Mouse (Mus musculus): ENCODE measurements around the gene Ankrd22. TPM values are rescaled to one million over a fixed set of nuclear protein-coding genes. Genes with fewer than 3 reads are reported as not detected.

Gene Ankrd22
- polyA plus RNA-seq, 1 experiment from 2014 or later: 1.6 TPM

GRCm38 (mm10) chr19:34089011-34089680, 76.7 kb downstream of the Ankrd22 start:
- DNase-seq (ENCODE audit: low spot score) (no peak), ATAC-seq (replicated peaks; ENCODE audit: low FRiP score, low TSS enrichment, low read depth) (no peak)
- no peaks in the 10 kb centered on the region for H3K4me1 ChIP-seq (replicated peaks; ENCODE audit: control insufficient read depth, insufficient read depth, low read length)
- H3K27me3 ChIP-seq (replicated peaks; ENCODE audit: control insufficient read depth, insufficient read depth, low read length): no peaks in the 10 kb centered on the region
- no peak overlapping the region for H3K27ac ChIP-seq (ENCODE audit: low read depth)
- WGBS: 75% methylated on average over 3 of the region's 3 CpGs
- no peak overlapping the region for H3K4me3 ChIP-seq (ENCODE audit: low read depth, low read length)
- H3K36me3 ChIP-seq (ENCODE audit: control insufficient read depth, insufficient read depth, low read length): no peaks in the 10 kb centered on the region
- H3K4me2 ChIP-seq (ENCODE audit: low read length): no peak overlapping the region
- no peak overlapping the region for H3K9ac ChIP-seq (ENCODE audit: low read length)
- H3K9me3 ChIP-seq (ENCODE audit: control insufficient read depth, low read length): no peaks in the 10 kb centered on the region

- 41% methylated on average over 2 of the region's 2 CpGs for WGBS
- DNase-seq (ENCODE audit: low spot score): no peak
- H3K9ac ChIP-seq (ENCODE audit: low read length): no peak overlapping the region
Measured at GRCm38 (mm10) chr19:34078130-34078529, 87.7 kb downstream of the Ankrd22 start.

GRCm38 (mm10) chr19:34074239-34074638, 91.6 kb downstream of the Ankrd22 start:
- Histone ChIP-seq H3K4me1 (replicated peaks; ENCODE audit: control insufficient read depth, insufficient read depth, low read length) (no peaks in the 10 kb centered on the region), H3K27me3 (replicated peaks; ENCODE audit: control insufficient read depth, insufficient read depth, low read length) (no peaks in the 10 kb centered on the region), H3K4me2 (ENCODE audit: low read length) (no peak overlapping the region), H3K9me3 (ENCODE audit: control insufficient read depth, low read length) (no peaks in the 10 kb centered on the region), H3K4me3 (ENCODE audit: low read depth, low read length) (no peak overlapping the region), H3K9ac (ENCODE audit: low read length) (no peak overlapping the region), H3K27ac (ENCODE audit: low read depth) (no peak overlapping the region), H3K36me3 (ENCODE audit: control insufficient read depth, insufficient read depth, low read length) (no peaks in the 10 kb centered on the region)
- no peak; the same call in 1 of the 2 replicates for ATAC-seq (replicated peaks; ENCODE audit: low FRiP score, low TSS enrichment, low read depth)
- no peak for DNase-seq (ENCODE audit: low spot score)

More at GRCm38 (mm10) chr19:34078130-34078529, 87.7 kb downstream of the Ankrd22 start:
- Histone ChIP-seq H3K27me3 (replicated peaks; ENCODE audit: control insufficient read depth, insufficient read depth, low read length) (no peaks in the 10 kb centered on the region), H3K4me3 (ENCODE audit: low read depth, low read length) (no peak overlapping the region), H3K36me3 (ENCODE audit: control insufficient read depth, insufficient read depth, low read length) (no peaks in the 10 kb centered on the region), H3K27ac (ENCODE audit: low read depth) (no peak overlapping the region), H3K9me3 (ENCODE audit: control insufficient read depth, low read length) (no peaks in the 10 kb centered on the region), H3K4me1 (replicated peaks; ENCODE audit: control insufficient read depth, insufficient read depth, low read length) (no peaks in the 10 kb centered on the region), H3K4me2 (ENCODE audit: low read length) (no peak overlapping the region)
- ATAC-seq (replicated peaks; ENCODE audit: low FRiP score, low TSS enrichment, low read depth): no peak

Other genes with a start within 250 kb of the Ankrd22 start
- gene Lipf, start 204.9 kb downstream of the Ankrd22 start, polyA plus RNA-seq (2014; fragmentation: Nextera tagmentation; extraction: Ambion mirVana): not detected in 2 replicates
- not detected in 2 replicates for gene Lipk, start 157.8 kb downstream of the Ankrd22 start, polyA plus RNA-seq (2014; fragmentation: Nextera tagmentation; extraction: Ambion mirVana)
- gene Lipn, start 98.7 kb downstream of the Ankrd22 start, polyA plus RNA-seq (2014; fragmentation: Nextera tagmentation; extraction: Ambion mirVana): 0.19 TPM in 1 of 2 replicates, not detected in the other
- not detected in 2 replicates for gene Lipm, start 65.1 kb downstream of the Ankrd22 start, polyA plus RNA-seq (2014; fragmentation: Nextera tagmentation; extraction: Ambion mirVana)
- gene Stambpl1, start 26.2 kb upstream of the Ankrd22 start, polyA plus RNA-seq (2014; fragmentation: Nextera tagmentation; extraction: Ambion mirVana): 14.6 and 17.0 TPM in 2 replicates
- 1,786 and 2,002 TPM in 2 replicates for gene Acta2, start 89.5 kb upstream of the Ankrd22 start, polyA plus RNA-seq (2014; fragmentation: Nextera tagmentation; extraction: Ambion mirVana)
- gene Fas, start 124.6 kb upstream of the Ankrd22 start, polyA plus RNA-seq (2014; fragmentation: Nextera tagmentation; extraction: Ambion mirVana): 2.0 and 2.7 TPM in 2 replicates

Data from intestine, embryonic 14.5 days (tissue).